Mouse (Mus musculus): ENCODE data around the gene Fgfr2. TPM values are rescaled to one million over a fixed set of nuclear protein-coding genes. Genes with fewer than 3 reads are reported as not detected.
A peak's percentile ranks its signal among the peaks of the same experiment; 100 is the strongest.
"Not testable (repeated sequence)": the region's sequence is repeated elsewhere in the genome, so short reads cannot be mapped to it uniquely, and the experiment has no call there.

The Fgfr2 gene
- polyA plus RNA-seq, 1 experiment = 52.3 TPM

- no peak for DNase-seq (ENCODE audit: low read depth)
These were observed 2612.9 kb downstream of the Fgfr2 start for GRCm38 (mm10) chr7:130510243-130510642.

GRCm38 (mm10) chr7:130503006-130503405, 2620.1 kb downstream of the Fgfr2 start:
- TF ChIP-seq POLR2A (IDR thresholded peaks at IDR 0.05; ENCODE audit: borderline replicate concordance, extremely low read depth, insufficient read depth, insufficient read length, poor library complexity, severe bottlenecking) = no peak
- no peak for TF ChIP-seq CTCF (IDR thresholded peaks at IDR 0.05; ENCODE audit: borderline replicate concordance, extremely low read depth, insufficient read depth, insufficient read length)
- no peak for DNase-seq (ENCODE audit: low read depth)

More at GRCm38 (mm10) chr7:130510243-130510642, 2612.9 kb downstream of the Fgfr2 start:
- TF ChIP-seq CTCF (IDR thresholded peaks at IDR 0.05; ENCODE audit: borderline replicate concordance, extremely low read depth, insufficient read depth, insufficient read length) (no peak), POLR2A (IDR thresholded peaks at IDR 0.05; ENCODE audit: borderline replicate concordance, extremely low read depth, insufficient read depth, insufficient read length, poor library complexity, severe bottlenecking) (no peak)

- no peak for DNase-seq (ENCODE audit: low read depth)
- TF ChIP-seq CTCF (IDR thresholded peaks at IDR 0.05; ENCODE audit: borderline replicate concordance, extremely low read depth, insufficient read depth, insufficient read length) = no peak
- TF ChIP-seq POLR2A (IDR thresholded peaks at IDR 0.05; ENCODE audit: borderline replicate concordance, extremely low read depth, insufficient read depth, insufficient read length, poor library complexity, severe bottlenecking) = no peak
These were observed 2621.7 kb downstream of the Fgfr2 start for GRCm38 (mm10) chr7:130501499-130501898.

- DNase-seq (ENCODE audit: low read depth) = no peak
- TF ChIP-seq CTCF (IDR thresholded peaks at IDR 0.05; ENCODE audit: borderline replicate concordance, extremely low read depth, insufficient read depth, insufficient read length) (no peak), POLR2A (IDR thresholded peaks at IDR 0.05; ENCODE audit: borderline replicate concordance, extremely low read depth, insufficient read depth, insufficient read length, poor library complexity, severe bottlenecking) (no peak)
These were observed 2629.8 kb downstream of the Fgfr2 start for GRCm38 (mm10) chr7:130493346-130493745.

- no peak for DNase-seq (ENCODE audit: low read depth)
- no peak for TF ChIP-seq CTCF (IDR thresholded peaks at IDR 0.05; ENCODE audit: borderline replicate concordance, extremely low read depth, insufficient read depth, insufficient read length)
- no peak for TF ChIP-seq POLR2A (IDR thresholded peaks at IDR 0.05; ENCODE audit: borderline replicate concordance, extremely low read depth, insufficient read depth, insufficient read length, poor library complexity, severe bottlenecking)
These were observed 2631.1 kb downstream of the Fgfr2 start for GRCm38 (mm10) chr7:130492026-130492425.

- DNase-seq (ENCODE audit: low read depth) = not testable (repeated sequence)
These were observed 2644.1 kb downstream of the Fgfr2 start for GRCm38 (mm10) chr7:130479003-130479402.

- peak; percentile 85 for DNase-seq (ENCODE audit: low read depth)
- no peak for TF ChIP-seq POLR2A (IDR thresholded peaks at IDR 0.05; ENCODE audit: borderline replicate concordance, extremely low read depth, insufficient read depth, insufficient read length, poor library complexity, severe bottlenecking)
- peak; percentile 90 for TF ChIP-seq CTCF (IDR thresholded peaks at IDR 0.05; ENCODE audit: borderline replicate concordance, extremely low read depth, insufficient read depth, insufficient read length)
These were observed 2647.2 kb downstream of the Fgfr2 start for GRCm38 (mm10) chr7:130475970-130476369.

GRCm38 (mm10) chr7:130473881-130474280, 2649.3 kb downstream of the Fgfr2 start:
- DNase-seq (ENCODE audit: low read depth) = no peak
- TF ChIP-seq POLR2A (IDR thresholded peaks at IDR 0.05; ENCODE audit: borderline replicate concordance, extremely low read depth, insufficient read depth, insufficient read length, poor library complexity, severe bottlenecking) = no peak
- no peak for TF ChIP-seq CTCF (IDR thresholded peaks at IDR 0.05; ENCODE audit: borderline replicate concordance, extremely low read depth, insufficient read depth, insufficient read length)

GRCm38 (mm10) chr7:130472683-130473082, 2650.5 kb downstream of the Fgfr2 start:
- TF ChIP-seq CTCF (IDR thresholded peaks at IDR 0.05; ENCODE audit: borderline replicate concordance, extremely low read depth, insufficient read depth, insufficient read length) (no peak), POLR2A (IDR thresholded peaks at IDR 0.05; ENCODE audit: borderline replicate concordance, extremely low read depth, insufficient read depth, insufficient read length, poor library complexity, severe bottlenecking) (no peak)

GRCm38 (mm10) chr7:130471045-130471444, 2652.1 kb downstream of the Fgfr2 start:
- DNase-seq (ENCODE audit: low read depth) = peak; percentile 74

More at GRCm38 (mm10) chr7:130472683-130473082, 2650.5 kb downstream of the Fgfr2 start:
- DNase-seq (ENCODE audit: low read depth) = peak; percentile 85

GRCm38 (mm10) chr7:130455587-130456246, 2667.4 kb downstream of the Fgfr2 start:
- TF ChIP-seq POLR2A (IDR thresholded peaks at IDR 0.05; ENCODE audit: borderline replicate concordance, extremely low read depth, insufficient read depth, insufficient read length, poor library complexity, severe bottlenecking) (no peak), CTCF (IDR thresholded peaks at IDR 0.05; ENCODE audit: borderline replicate concordance, extremely low read depth, insufficient read depth, insufficient read length) (no peak)
- no peak for DNase-seq (ENCODE audit: low read depth)

More at GRCm38 (mm10) chr7:130471045-130471444, 2652.1 kb downstream of the Fgfr2 start:
- TF ChIP-seq POLR2A (IDR thresholded peaks at IDR 0.05; ENCODE audit: borderline replicate concordance, extremely low read depth, insufficient read depth, insufficient read length, poor library complexity, severe bottlenecking) = no peak
- TF ChIP-seq CTCF (IDR thresholded peaks at IDR 0.05; ENCODE audit: borderline replicate concordance, extremely low read depth, insufficient read depth, insufficient read length) = no peak

GRCm38 (mm10) chr7:130454226-130454625, 2668.9 kb downstream of the Fgfr2 start:
- TF ChIP-seq CTCF (IDR thresholded peaks at IDR 0.05; ENCODE audit: borderline replicate concordance, extremely low read depth, insufficient read depth, insufficient read length) (no peak), POLR2A (IDR thresholded peaks at IDR 0.05; ENCODE audit: borderline replicate concordance, extremely low read depth, insufficient read depth, insufficient read length, poor library complexity, severe bottlenecking) (no peak)
- no peak for DNase-seq (ENCODE audit: low read depth)

Data from brain, embryonic 14.5 days (tissue).